Mouse (Mus musculus) erythroid progenitor cell, adult 5-6 weeks (primary cell): Measurements from ENCODE around the gene Mmd. TPM values are rescaled to one million over a fixed set of nuclear protein-coding genes. Genes with fewer than 3 reads are reported as not detected.

Experiments
- ATAC-seq: replicated peaks from 2 replicates; pipeline ENCODE4 v1.8.0; 2016; ENCODE audit warnings: moderate number of reproducible peaks, mild to moderate bottlenecking, moderate TSS enrichment, inconsistent platforms; ENCODE audit not compliant: poor library complexity, low FRiP score, severe bottlenecking
- total RNA-seq, 2 experiments: library from RNA; stranded (forward) in 1 of 2; stranded (reverse) in 1 of 2; fragments of 150-400 nt in 1 of 2; fragments of 186-747, 209-891 nt in 1 of 2; gene quantifications; 2 replicates each; pipeline versions ENCODE4 v1.2.3 to v1.2.4; 2015 to 2017; ENCODE audit warnings: low replicate concordance in 2 of 2

Gene Mmd
- total RNA-seq, 2 experiments from 2014 or later = 6.3 to 7.0 TPM

GRCm38 (mm10) chr11:90246676-90247075 lies 2.6 kb upstream of the Mmd start:
- ATAC-seq = no peak

DNA sequence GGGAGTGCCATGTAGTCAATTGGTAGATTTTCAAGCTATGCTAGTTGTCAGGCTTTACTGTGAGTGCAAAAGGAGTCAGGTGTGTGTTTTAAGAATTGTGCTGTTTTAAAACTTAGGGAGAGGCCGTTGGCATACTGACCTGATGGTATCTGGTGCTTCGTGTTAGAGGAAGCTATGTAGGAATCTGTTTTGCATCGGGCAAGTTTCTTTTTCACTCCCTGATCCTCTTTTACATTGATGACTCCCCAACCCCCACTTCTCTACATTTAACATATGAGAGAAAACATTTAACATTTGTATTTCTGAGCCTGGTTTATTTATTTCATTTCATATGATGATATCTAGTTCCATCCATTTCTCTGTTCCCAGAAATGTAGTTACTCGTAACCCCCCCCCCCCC lies 1.5 kb upstream of the Mmd start:
- ATAC-seq = no peak

DNA sequence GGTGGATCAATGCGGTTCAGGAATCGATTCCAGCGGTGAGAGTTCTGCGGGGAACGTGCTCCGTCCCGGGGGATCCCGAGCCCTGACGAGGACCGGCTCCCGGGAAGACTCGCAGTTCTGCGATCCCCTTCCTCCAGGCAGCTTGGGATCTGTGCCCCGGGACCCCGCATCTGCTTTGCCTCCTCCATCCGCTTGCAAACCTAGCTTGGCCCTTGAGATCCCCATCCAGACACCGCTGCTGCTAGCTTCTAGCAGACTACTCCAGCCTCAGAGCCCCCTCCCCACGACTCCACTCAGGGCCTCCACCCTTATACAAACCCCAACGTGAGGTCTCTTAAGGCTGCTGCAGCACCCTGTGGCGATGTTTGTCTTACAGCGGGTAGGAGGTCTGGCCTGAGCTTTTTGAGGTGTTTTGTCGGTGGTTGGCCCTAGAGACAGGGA lies 465 bp downstream of the Mmd start:
- ATAC-seq = no peak

DNA sequence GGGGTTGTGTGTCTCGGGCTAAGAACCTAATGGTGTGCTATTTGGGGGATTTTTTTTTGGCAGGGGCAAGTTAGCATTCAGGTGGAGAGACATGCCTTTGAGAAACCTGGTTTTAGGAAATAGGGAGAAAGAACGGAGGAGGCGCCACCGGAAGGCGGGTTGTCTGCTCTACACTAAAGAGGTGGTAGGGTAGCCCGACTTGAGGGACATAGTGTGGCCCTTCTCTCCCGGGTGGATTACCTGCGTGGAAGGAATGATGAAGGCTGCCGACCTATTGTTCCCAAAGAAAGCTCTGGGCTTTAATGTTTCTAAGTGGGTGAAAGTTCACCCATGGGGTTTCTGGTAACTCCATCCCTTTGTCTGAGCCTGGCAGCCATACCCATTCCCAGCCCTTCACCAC lies 933 bp downstream of the Mmd start:
- no peak for ATAC-seq

DNA sequence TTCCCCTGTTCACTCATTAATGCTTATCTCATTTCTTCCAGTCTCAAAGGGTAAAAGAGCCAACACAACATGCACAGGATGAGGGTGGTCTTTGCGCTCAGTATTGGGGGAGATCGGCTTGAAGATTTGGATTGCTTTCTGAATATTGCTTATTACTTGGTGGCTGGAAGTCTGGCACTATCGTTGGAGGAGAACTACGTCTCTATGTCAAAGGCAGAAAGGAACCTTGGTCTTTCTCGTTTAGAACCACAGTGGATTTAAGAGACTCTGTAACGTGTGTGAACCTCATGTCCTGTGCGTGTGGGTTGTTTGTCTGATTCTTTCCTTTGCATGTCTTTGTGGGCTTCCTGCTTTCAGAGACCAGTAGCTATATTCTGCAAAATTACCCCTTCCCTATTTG lies 1.5 kb downstream of the Mmd start:
- no peak for ATAC-seq

DNA sequence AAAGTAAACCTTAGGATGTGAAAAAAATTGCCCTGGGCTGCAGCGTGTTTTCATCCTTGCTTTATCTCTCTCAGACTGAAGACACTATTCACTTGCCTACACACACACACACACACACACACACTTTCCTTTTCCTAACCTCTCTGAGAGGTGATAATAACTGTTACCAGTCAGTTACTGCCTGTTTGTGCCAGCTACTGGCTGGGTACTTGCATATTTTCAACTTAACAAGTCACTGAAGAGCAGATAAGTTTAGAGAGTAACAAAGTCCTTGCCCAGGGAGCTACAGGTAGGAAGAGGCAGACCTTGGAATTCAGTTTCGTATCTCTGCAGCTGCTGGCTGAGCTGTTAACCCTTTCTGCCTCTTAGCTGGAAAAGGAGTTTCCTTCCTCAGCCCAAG lies 2.7 kb downstream of the Mmd start:
- ATAC-seq = no peak

DNA sequence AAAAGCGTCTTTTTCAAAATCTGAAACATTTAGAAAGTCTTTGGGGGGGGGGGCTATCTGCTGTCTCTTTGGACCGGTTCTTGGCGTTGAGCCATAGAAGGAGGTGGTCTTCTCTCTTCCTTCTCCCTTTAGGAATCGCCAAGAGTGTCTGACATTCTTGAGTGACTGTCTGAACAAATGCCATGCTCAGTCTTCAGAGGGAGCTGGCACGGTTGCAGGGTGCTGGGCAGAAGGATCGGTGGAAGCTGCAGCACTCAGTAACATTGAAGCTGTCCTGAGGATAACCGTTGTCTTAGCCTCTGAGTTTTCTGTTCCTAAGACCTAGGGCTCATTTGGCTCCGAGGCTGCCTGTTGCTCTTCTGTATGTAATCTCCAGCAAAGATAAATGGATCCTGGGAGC lies 3.1 kb downstream of the Mmd start:
- no peak for ATAC-seq

GRCm38 (mm10) chr11:90254536-90254935 lies 5.3 kb downstream of the Mmd start:
- ATAC-seq = no peak

DNA sequence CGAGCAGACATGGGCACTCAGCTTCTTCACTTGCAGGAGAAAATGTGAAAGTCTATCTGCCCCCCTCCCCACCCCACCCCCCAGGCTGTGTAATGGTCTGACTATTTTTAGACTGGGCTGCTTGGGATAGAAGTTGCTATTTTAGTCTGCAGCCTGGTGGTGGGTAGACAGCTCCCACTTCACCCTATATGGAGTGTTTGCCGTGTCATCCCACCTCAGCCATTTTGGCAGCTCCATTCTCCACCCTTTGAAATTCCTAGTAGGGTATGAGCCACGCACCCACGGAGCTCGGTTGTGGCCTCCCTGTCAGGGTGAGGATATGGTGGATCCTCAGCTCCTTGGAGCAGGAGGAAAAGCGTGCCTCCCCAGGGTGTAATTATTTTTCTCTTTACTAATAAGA lies 6.4 kb downstream of the Mmd start:
- no peak for ATAC-seq

GRCm38 (mm10) chr11:90256833-90257525 lies 7.7 kb downstream of the Mmd start:
- ATAC-seq = no peak

GRCm38 (mm10) chr11:90258321-90258927 lies 9.2 kb downstream of the Mmd start:
- ATAC-seq = no peak

GRCm38 (mm10) chr11:90259071-90259470 lies 9.8 kb downstream of the Mmd start:
- ATAC-seq = no peak

GRCm38 (mm10) chr11:90259826-90260225 lies 10.6 kb downstream of the Mmd start:
- ATAC-seq = no peak

DNA sequence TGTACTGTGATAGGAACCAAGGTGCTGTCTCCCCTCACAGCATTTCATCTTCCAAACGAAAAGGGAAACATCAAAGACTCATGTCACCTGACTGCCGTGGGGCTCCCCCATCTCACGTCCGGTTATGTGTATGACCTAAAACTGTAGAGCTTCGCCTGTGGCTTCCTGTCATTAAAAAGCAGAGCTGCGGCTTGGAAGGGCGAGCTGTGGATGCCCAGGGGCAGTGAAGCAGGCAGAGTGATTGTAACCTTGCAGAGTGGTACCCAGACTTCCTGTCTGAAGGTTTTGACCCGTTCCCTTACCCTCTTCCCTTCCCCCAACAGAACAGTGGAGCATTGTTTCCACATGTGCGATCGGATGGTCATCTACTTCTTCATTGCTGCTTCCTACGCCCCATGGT lies 14.9 kb downstream of the Mmd start:
- no peak for ATAC-seq

- ATAC-seq = no peak
Measured at GRCm38 (mm10) chr11:90265581-90265980, 16.3 kb downstream of the Mmd start.

GRCm38 (mm10) chr11:90268934-90269333 lies 19.7 kb downstream of the Mmd start:
- ATAC-seq = no peak

- no peak for ATAC-seq
Measured at GRCm38 (mm10) chr11:90269398-90270123, 20.3 kb downstream of the Mmd start.

- ATAC-seq = no peak
Measured at GRCm38 (mm10) chr11:90270132-90270877, 21.0 kb downstream of the Mmd start.

GRCm38 (mm10) chr11:90274187-90274586 lies 24.9 kb downstream of the Mmd start:
- ATAC-seq = no peak

DNA sequence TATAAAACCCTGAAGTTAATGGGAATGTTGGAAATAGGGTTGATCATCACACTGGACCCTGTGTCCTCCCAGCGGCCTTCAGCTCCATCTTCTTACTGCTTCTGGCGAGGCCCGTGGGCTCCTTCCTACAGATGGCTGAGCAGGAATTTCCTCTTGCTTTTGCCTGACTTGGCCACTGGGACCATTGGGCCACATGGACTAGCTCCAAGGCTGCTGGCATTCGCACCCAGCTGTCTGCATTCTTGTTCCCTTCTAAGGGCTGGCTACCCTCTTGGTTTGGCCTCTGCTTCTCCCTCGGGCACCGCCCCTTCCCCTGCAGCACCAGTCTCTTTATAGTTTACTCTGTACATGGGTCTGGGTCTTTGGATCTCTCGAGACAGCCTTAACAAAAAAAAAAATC lies 26.4 kb downstream of the Mmd start:
- no peak for ATAC-seq
